Mouse (Mus musculus) c-Kit-negative CD71-positive TER-119-positive erythroid progenitor cells, embryonic 14.5 days (primary cell): Measurements from ENCODE around the gene Ufd1.
"Not testable (repeated sequence)": the region's sequence is repeated elsewhere in the genome, so short reads cannot be mapped to it uniquely, and the experiment has no call there.

Experiments used
- DNase-seq: peaks from one replicate; pipeline ENCODE4 v3.0.0-alpha.2; 2013; ENCODE audit warnings: low read depth, low spot score

Ufd1 gene

DNA sequence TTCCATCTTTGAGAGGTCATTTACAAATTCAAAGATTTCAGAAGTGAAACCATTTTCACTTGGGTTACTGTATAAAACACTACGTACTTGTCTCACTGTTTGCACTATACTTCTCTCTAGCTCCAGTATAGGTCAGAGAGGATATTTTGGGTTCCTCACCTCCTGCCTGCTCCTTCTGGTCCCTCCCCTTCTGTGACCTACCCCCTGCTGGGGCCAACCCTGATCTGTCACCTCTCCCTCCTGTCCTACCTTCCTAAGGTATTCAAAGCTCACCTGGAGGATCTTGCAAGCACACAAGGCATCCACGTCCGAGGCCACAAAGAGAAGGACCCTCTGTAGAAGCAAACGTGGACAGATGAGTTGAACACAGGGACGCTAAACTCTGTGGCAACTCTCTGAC lies 547 bp upstream of the Ufd1 start:
- no peak for DNase-seq

DNA sequence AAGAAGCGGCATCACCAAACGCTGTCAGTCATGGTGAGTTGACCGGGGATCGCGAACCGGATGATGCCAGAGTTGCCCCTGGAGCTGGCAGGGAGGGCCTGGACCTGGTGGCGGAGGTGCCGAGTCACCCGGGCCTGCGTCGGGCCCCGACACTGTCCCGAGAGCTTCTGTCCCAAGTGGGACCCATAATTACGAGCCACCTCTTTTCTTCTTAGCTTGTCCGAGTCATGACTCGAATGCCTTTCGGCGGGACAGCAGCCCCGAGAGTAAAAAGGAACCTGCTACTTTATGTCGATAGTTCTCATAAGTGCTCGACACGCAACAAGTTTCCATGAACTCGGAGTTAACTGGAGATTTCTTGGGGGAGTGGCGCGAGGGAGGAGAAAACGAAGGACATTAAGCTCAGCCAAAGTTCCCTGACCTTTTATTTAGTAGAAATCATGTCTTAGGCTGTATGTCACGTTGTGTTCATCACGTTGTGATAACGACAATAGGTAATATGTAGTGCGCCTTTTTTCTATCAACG lies 869 bp downstream of the Ufd1 start:
- no peak for DNase-seq

DNA sequence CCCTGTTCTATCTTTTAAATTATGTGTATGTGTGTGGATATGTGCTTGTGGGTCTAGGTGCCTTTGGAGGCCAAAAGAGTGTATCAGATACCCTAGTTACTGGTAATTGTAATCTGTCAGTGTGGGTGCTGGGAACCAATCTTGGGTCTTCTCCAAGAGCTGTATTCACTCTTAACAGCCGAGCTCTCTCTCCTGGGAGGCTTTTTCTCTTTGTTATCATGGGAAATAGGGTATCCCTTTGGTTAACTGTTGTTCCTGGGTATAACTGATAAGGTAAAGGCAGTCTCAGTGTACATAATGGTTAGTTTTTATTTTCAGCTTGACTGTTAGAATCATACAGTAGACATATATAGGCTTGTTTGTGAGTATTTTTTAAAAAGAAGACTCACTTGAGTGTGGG lies 10.8 kb downstream of the Ufd1 start:
- no peak for DNase-seq

DNA sequence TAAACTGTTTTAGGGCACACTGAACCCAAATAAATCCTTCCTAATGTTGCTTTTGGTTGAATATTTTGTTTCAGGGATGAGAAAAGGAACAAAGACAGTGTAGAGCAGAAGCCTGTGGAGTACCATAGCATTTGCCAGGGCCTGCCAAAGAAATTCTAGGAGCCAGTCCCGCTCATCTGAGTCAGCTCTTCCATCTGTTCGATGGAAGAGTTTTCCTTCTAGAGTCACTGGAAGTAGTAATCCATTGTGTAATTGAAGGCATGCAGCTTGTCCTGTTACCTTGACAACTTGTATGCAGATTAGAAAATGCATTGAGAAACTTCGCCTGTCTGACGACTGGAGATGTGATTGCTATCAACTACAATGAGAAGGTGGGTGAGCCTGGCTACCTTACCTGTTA lies 11.3 kb downstream of the Ufd1 start:
- DNase-seq, result no peak

DNA sequence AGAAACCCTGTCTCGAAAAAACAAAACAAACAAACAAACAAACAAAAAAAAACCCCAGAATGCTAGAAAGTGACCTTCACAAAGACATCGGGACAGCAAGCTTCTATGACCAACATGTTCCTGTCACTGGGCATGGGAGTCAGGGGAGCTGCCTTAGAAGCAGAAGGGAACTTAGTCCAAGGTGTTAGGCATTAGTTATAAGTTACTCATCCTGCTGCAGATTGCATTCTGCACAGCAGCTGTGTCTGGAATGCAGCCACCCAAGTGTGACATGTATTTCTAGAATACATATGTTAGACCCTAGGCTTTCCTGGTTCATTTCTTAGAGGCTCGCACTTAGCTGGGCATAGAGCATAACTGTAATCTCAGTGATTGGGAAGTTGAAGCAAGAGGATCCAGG lies 17.1 kb downstream of the Ufd1 start:
- no peak for DNase-seq

DNA sequence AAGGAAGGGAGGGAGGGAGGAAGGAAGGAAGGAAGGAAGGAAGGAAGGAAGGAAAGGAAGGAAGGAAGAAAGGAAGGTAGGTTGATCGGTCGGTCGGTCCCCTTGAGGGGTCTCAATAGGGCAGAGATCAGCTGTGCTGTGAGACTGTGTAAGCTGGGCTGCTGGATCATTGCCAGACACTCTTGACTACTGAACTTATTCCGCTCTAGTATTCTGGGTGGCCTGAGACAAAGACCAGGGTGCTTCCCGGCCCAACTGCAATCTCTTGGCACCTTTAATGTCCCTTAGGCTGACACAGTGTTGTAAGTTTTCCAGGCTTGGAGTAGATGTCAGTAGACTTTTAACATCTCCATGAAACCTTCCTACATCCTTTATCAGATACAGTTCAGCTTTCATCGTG lies 17.5 kb downstream of the Ufd1 start:
- DNase-seq, result no peak

DNA sequence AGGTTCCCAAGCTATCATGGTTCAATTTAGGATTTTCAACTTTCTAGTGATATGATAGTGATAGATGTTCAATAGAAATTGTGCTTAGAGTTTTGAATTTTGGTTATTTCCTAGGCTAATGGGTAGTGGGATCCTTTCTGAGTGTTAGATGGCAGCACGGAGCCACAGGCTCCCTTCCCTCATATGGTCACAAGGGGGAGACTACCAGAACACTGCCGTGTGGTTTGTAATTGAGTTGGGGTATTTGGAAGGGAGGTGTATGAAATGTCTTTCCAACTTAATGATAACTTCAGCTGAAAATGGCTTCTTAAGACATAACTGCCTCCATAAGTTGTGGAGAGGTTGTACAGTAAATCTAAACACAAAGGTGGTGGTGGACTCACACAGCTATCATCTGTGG lies 21.9 kb downstream of the Ufd1 start:
- DNase-seq, result no peak

DNA sequence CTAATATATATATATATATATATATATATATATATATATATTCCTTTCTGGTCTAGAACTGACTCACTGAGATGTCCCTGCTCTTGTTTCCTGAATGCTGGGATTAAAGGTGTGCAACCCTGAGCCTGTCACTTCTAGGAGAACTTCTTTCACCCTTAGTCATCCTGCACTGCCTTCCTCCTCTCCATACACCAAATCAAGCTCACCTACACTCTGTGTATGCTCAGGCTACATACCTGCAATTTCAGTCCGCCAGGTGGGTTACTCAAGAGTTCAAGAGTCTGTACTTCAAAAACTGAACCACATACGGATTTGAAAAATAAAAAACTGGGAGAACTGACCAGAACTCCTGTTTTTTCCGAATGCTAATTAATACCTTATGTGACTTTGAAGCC lies 24.5 kb downstream of the Ufd1 start:
- DNase-seq, result no peak

DNA sequence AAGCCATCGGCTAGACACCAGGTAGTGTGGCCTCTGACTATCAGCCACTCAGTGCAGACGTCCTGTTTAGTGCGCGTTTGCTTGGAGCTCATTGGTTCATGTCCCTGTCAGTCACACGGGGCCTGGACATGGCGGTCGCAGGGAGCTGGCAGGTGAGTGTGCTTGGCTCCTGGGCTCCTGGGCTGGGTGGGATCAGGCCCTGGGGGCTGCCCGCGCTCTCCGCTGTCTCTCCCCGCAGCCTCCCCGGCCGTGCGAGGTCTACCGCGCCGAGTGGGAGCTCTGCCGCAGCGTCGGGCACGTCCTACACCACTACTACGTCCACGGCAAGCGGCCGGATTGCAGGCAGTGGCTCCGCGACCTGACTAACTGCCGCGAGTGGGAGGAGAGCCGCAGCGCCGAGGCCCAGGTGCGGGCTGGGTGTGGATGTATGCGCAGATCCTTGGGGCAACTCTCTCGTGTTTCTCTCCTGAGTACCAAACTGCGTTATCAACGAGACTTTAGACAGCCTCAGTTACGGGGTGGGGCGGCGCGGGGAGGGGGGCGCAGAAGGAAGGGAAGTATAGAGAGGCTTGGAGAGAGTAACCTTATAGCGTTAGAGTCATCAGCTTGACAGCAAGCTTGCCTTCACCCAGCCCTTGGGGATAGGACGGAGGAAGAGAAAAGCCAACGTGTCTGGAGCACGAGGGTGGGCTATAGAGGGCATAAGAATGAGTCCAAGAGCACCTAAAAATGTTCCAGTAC lies 25.1 kb downstream of the Ufd1 start, which contains the start of the genes 2510002D24Rik and Gm28539:
TSS of gene 2510002D24Rik (plus strand) at position 111 of the 741 bp plus-strand sequence.
TSS of gene Gm28539 (plus strand) at position 117 of the 741 bp plus-strand sequence.
- DNase-seq, result peak; percentile 77

DNA sequence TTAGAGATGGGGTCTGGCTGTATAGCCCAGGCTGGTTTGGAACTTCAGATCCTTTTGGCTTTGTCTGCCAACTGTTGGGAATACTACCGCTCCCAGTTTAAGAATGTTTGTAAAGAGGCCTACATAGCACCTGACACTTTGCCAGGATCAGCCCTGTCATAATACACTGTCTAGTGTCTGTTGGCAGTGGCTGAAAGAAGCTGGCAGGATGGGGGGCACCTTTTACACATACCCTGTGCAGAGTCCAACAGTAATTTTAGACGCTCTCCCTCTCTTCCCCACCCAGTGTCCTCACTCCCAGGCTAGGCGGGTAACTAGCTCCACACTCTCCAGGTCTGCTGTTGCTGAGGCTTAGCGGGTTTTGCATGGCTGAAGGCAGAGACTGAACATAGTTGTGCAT lies 26.8 kb downstream of the Ufd1 start:
- no peak for DNase-seq

DNA sequence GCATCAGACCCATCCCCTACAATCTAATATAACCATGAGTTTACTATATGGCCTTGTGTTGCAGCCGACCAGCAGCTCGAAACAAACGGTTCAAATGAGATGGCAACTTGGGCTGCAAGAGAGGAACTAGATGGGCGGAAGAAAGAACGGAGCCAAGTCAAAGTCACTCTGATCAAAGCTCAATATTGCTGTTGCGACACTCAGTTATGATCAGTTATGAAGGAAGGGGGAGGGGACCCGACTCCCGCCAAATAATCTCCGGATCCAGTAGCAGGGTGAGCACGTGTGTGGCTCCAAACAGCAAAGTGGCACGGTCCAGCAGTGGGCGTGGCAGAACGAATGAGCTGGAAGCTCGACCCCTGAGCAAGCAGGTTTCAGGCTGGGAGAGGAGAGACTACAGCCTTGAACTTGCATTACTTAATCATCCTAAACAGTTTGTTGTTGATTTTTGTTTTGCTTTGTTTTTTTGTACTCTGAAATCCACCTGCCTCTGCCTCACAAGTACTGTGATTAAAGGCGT lies 34.8 kb downstream of the Ufd1 start:
- no peak for DNase-seq

DNA sequence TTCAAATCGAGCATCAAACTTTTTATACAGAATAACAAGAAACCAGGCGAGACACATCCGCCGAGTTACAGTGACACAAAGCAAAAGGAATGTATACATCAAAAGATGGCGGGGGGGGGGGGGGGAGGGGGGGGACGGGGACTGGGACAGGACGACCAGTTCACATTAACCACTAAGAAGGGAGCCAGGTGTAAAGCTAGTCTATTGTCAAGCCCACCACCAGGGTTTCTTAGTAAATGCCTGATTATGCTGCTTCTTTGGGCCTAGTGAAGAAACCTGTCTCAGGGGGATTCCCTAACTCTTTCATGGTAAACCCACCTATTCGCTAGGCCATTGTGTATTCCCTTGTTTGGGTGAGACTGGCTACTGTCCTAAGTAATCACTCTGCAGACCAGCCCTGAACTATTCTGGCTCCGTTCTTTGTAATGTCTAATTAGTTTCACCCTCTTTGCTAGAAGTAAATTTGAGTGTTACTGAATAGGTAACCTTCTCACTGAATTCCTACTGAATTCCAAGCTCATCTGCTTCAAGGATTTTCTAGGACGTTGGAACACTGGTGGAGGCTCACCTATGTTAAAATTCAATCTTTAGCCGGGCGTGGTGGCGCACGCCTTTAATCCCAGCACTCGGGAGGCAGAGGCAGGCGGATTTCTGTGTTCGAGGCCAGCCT lies 38.1 kb downstream of the Ufd1 start:
- not testable (repeated sequence) for DNase-seq

DNA sequence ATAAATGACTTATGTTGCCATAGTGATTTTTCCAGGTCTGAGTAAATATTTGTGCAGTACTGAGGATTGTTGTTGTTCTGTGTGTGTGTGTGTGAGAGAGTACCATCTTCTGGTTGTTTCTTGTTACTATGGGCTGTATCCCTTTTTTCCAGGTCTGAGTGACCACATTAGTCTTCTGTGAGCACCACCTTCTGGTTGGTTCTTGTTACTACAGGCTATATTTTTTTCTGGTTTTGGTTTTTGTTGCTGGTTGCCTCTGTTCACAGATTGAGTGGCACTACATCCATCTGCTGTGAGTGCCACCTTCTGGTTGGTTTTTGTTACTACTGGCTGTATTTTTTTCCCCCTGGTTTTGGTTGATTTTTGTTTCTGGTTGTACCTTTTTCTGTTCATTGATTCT lies 47.0 kb downstream of the Ufd1 start:
- peak; percentile 54 for DNase-seq

DNA sequence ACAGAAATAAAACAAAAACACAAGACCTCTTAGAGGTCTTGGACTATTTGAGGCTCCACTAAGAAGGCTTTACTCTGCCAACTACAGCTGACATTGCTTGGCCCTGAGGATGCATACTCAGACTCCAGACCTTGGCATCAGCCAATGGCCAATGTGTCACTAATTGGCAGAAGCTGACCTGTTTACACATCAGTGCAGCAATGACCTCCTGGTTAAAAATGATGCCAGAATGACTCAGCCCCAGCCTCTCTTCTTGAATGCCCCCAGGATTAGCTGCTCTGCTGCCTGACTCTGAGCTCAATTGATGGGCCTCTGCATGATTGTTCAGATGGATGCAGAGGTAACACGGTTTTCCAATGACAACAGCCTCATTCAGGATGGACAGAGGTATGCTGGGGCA lies 48.6 kb downstream of the Ufd1 start:
- DNase-seq, result no peak

DNA sequence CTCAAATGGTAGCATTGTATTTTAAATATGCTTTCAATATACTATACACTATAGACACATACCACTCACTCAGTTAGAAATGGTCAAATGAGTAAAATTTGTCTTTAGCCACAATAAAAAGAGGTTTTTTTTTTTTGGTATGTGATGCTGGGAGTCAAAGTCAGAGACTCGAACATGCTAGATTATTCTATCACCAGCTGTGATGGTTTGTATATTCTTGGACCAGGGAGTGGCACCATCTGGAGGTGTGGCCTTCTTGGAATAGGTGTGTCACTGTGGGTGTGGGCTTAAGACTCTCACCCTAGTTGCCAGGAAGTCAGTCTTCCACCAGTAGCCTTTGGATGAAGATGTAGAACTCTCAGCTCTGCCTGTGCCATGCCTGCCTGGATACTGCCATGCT lies 58.9 kb downstream of the Ufd1 start:
- DNase-seq, result peak; percentile 33

DNA sequence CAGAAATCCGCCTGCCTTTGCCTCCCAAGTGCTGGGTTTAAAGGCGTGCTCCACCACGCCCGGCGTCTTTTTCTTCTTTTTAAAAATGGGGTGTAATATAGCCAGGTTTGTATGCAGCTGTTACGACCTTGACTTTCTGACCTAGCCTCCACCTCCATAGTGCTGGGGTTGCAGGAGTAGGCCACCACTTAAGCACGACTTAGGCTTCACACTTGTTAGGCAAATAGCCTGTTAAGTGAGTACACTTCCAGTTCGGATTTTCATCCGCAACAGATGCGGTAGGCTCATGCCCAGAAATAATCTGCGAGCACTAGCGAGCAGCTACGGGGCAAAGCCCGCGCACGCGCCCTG lies 64.5 kb downstream of the Ufd1 start:
- no peak for DNase-seq

DNA sequence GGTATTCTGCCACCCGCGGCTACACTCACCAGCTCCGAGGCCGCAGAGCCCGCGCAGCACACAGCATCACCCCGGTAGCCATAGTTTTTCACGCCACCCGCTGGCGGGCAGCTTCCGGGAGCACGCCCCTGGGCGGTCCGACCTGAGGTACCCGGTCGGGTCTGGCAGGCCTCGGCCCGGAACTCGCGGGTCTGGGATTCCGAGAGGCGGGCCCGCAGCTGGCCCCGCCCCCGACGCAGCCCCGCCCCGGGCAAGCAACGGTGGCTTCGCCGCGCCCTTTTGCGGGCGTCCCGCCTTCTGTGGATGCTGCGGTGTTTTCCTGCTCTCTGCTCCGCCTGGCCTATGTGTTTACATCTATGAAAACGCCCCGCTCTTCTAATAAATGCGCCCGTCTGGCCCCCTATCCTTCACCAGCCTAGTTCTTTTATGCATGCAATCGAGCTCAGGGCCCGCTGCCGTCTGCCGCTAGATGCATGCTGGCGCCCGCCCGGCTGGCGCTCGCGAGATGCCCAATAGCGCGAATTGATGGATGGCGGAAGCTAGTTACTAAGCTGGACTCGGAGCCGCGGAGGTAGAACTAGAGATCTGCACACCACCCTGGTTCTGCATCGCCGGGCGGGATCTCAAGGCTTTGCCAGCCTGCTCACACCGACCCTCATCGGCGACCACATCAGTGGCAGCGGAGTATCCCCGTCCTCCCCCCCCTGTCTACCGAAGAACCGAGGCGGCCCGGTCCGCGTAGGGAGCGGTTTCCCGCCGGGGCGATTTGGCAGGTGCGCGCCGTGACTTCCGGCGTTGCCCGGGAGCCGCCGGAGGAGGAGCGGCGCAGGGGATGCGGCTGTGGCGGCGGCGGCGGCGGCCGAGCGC lies 65.1 kb downstream of the Ufd1 start, which contains the start of the genes Mrpl40 and Hira:
TSS of gene Mrpl40 (minus strand) at position 421 of the 867 bp plus-strand sequence.
TSS of gene Hira (plus strand) at position 596 of the 867 bp plus-strand sequence.
- DNase-seq, result peak; percentile 81

DNA sequence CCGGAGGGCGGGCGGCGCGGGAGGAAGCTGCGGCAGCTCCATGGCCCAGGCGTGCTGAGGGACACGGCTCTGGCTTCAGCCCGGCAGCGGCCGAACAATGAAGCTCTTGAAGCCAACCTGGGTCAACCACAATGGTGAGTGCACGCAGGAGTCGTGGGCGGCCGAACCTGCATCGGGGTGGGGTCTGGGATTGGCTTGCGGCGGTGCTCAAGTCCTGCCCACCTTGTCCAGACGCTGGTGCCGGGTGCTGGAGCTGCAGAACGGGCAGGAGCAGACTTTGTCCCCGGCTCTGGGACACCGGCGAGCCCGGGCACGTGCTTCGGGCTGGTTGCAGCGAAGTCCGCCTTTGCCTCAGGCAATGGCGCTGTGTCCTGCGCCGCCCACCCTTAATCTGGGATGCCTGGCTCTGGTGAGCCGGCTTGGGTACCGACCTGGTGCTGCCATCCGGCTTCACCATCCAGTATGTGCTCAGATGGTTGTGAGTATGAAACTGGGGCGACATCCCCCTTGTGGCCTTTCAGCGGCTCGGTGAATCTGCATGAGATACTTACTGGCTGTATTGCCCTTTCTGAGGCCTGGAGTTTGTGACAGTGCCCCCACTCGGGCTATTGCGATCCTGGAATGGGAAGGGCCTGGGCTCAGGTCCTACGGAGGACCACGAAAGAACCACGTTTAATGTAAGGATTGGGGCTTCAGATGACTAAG lies 66.0 kb downstream of the Ufd1 start:
- peak; percentile 40 for DNase-seq

DNA sequence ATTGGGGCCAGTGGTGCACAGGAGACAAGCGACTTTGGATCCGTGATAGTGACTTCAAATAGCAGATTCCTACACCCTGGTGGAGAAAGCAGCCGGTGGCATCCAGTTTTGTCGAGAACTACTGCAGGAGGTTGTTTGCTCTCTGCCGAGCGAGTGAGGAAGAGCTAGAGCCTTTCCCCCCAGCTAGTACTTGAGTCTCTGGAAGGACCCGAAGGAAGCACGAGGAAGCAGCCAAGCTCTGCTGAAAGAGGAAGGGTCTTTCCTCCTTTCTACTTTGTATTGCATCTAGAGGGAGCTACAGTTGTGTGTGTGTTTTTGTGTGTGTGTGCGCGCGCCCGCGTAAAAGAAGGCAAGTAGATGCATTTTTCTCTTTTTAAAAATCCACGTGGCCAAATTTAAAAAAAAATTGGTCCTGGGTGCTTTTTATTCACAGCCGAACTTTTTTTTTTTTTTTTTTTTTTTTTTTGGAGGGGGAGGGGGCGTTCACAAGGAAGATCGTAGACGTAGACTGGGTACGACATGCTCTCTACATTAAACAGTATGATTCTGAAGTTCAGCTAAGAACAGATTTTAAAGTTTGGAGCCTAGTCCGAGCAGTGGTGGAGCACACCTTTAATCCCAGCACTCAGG lies 66.6 kb downstream of the Ufd1 start:
- no peak for DNase-seq

DNA sequence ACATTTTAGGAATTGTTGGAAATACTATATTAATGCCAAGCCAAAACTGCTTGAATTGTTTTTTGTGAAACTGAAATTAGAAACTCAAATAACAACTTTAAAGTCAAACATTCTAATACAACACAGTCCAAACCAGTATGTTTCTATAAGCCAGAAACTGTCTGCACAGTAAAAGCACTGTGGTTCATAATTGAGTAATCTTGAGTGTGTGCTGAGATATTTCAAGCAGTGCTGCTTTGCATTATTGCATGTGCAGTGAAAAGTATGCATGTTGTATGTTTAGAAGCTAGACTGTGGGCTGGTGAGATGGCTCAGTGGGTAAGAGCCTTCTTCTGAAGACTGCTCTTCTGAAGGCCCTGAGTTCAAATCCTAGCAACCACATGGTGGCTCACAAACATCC lies 72.5 kb downstream of the Ufd1 start:
- no peak for DNase-seq
